8 mouse cellular contexts compared by ENCODE assay signal in the genomic region with DNA sequence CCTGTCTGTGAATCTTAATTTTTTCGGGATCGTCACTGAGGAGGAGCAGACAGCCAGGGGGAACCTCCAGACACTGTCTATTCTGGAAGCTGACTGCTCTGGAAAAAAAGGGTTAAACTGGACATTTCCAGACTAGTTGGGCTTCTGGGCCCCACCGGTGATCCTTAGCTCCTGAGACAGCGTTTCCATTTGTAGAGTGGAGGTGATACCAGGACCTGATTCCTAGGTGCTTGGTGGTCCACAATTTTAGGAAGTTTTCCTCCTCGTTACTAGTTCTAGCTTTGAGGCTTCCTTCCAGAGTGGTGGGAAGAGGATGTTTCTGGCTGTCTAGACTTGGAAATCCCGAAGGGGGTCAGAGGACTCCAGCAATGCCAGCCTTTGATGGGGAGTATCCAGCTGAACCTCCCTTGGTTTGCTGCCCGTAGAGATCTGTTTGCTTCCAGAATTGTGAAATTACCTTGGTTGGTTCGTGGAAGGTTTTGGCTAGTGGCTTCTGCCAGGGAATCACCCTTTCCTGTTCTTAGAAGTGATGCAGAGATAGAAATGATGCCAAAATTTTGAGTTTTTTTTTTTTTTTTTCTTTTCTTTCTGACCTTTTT. TPM values are rescaled to one million over a fixed set of nuclear protein-coding genes. Genes with fewer than 3 reads are reported as not detected.
DNase-seq lines count a peak whose midpoint lies in the region; ATAC-seq and TF ChIP-seq lines count a peak whose summit lies in the region.

No protein-coding gene starts in this region.

- TF ChIP-seq CTCF in liver, adult 2 months (IDR thresholded peaks at IDR 0.05; ENCODE audit: low read depth, low read length) = no peak

- under 1% methylated on average over 8 of the region's 8 CpGs for WGBS in liver, adult 2 months
- 9% methylated on average over 8 of the region's 8 CpGs for WGBS in embryonic facial prominence, embryonic 12.5 days
- 9% methylated on average over 8 of the region's 8 CpGs for WGBS in intestine, embryonic 14.5 days
- 16% methylated on average over 8 of the region's 8 CpGs for whole genome bisulfite sequencing in neural tube, embryonic 13.5 days

- ATAC-seq in embryonic facial prominence, embryonic 12.5 days (ENCODE audit: insufficient number of reproducible peaks, insufficient read depth, low FRiP score, low TSS enrichment) = no peak
- ATAC-seq in intestine, embryonic 14.5 days (replicated peaks; ENCODE audit: low FRiP score, low TSS enrichment, low read depth) = no peak
- ATAC-seq in neural tube, embryonic 13.5 days (ENCODE audit: low read depth) = no peak

- peak overlapping the region; percentile 83 for H3K4me2 ChIP-seq in embryonic facial prominence, embryonic 12.5 days (replicated peaks)
- peak overlapping the region; percentile 92 for H3K4me2 ChIP-seq in intestine, embryonic 14.5 days (ENCODE audit: low read length)
- peak overlapping the region; percentile 89 for H3K4me2 ChIP-seq in neural tube, embryonic 13.5 days

- H3K9me3 ChIP-seq in embryonic facial prominence, embryonic 12.5 days = no peaks in the 10 kb centered on the region
- H3K9me3 ChIP-seq in intestine, embryonic 14.5 days (ENCODE audit: control insufficient read depth, low read length) = no peaks in the 10 kb centered on the region
- H3K9me3 ChIP-seq in neural tube, embryonic 13.5 days = no peaks in the 10 kb centered on the region

- H3K36me3 ChIP-seq in liver, adult 2 months (ENCODE audit: control insufficient read depth, insufficient read depth, low read length) = no peaks in the 10 kb centered on the region
- no peaks in the 10 kb centered on the region for H3K36me3 ChIP-seq in embryonic facial prominence, embryonic 12.5 days
- H3K36me3 ChIP-seq in intestine, embryonic 14.5 days (ENCODE audit: control insufficient read depth, insufficient read depth, low read length) = no peaks in the 10 kb centered on the region
- no peaks in the 10 kb centered on the region for H3K36me3 ChIP-seq in neural tube, embryonic 13.5 days

- peaks cover 17% of the 10 kb centered on the region for H3K4me1 ChIP-seq in liver, adult 2 months (ENCODE audit: control insufficient read depth, insufficient read depth, low read length)
- peaks cover 33% of the 10 kb centered on the region for H3K4me1 ChIP-seq in embryonic facial prominence, embryonic 12.5 days
- peaks cover 26% of the 10 kb centered on the region for H3K4me1 ChIP-seq in intestine, embryonic 14.5 days (replicated peaks; ENCODE audit: control insufficient read depth, insufficient read depth, low read length)
- peaks cover 35% of the 10 kb centered on the region for H3K4me1 ChIP-seq in neural tube, embryonic 13.5 days (replicated peaks)

- DNase-seq in liver, adult 2 months (ENCODE audit: extremely low read depth, low read depth, low spot score) = peak; percentile 88
- no peak for DNase-seq in liver
- DNase-seq in intestine, embryonic 14.5 days (ENCODE audit: low spot score) = no peak
- no peak for DNase-seq in T-cell, adult 2 months (ENCODE audit: low spot score)
- DNase-seq in ovary, postnatal 36 days (ENCODE audit: low spot score) = no peak
- DNase-seq in adrenal gland, postnatal 10 days = no peak

- peak overlapping the region; percentile 94 for H3K27ac ChIP-seq in liver, adult 2 months (replicated peaks; ENCODE audit: insufficient read depth, low read depth, low read length)
- H3K27ac ChIP-seq in embryonic facial prominence, embryonic 12.5 days = peak overlapping the region; percentile 82
- peak overlapping the region; percentile 81; the same call in 1 of the 2 replicates for H3K27ac ChIP-seq in intestine, embryonic 14.5 days (ENCODE audit: low read depth)
- peak overlapping the region; percentile 90 for H3K27ac ChIP-seq in neural tube, embryonic 13.5 days (replicated peaks)

- H3K9ac ChIP-seq in liver, adult 2 months (ENCODE audit: low read depth, low read length) = peak overlapping the region; percentile 98
- H3K9ac ChIP-seq in embryonic facial prominence, embryonic 12.5 days = peak overlapping the region; percentile 97
- H3K9ac ChIP-seq in intestine, embryonic 14.5 days (ENCODE audit: low read length) = peak overlapping the region; percentile 91
- H3K9ac ChIP-seq in neural tube, embryonic 13.5 days = peak overlapping the region; percentile 99

- peaks cover 32% of the 10 kb centered on the region; the same call in 1 of the 2 replicates for H3K79me2 ChIP-seq in liver, adult 2 months (ENCODE audit: control insufficient read depth, insufficient read depth, low read length)

- TF ChIP-seq POLR2A in liver, adult 2 months (IDR thresholded peaks at IDR 0.05; ENCODE audit: extremely low read depth, insufficient read depth, low read length) = no peak

- H3K27me3 ChIP-seq in liver, adult 2 months (ENCODE audit: control insufficient read depth, insufficient read depth, low read length) = no peaks in the 10 kb centered on the region
- no peaks in the 10 kb centered on the region for H3K27me3 ChIP-seq in embryonic facial prominence, embryonic 12.5 days
- H3K27me3 ChIP-seq in intestine, embryonic 14.5 days (replicated peaks; ENCODE audit: control insufficient read depth, insufficient read depth, low read length) = no peaks in the 10 kb centered on the region
- H3K27me3 ChIP-seq in neural tube, embryonic 13.5 days = no peaks in the 10 kb centered on the region

- H3K4me3 ChIP-seq in liver, adult 2 months (ENCODE audit: insufficient read depth, low read depth, low read length) = peak overlapping the region; percentile 94
- H3K4me3 ChIP-seq in embryonic facial prominence, embryonic 12.5 days = peak overlapping the region; percentile 98
- H3K4me3 ChIP-seq in intestine, embryonic 14.5 days (ENCODE audit: low read depth, low read length) = peak overlapping the region; percentile 98
- H3K4me3 ChIP-seq in neural tube, embryonic 13.5 days = peak overlapping the region; percentile 99

RNA-seq across cellular contexts. Expression of a gene that starts 0.9 kb away (rescaled TPM):
- total RNA-seq in liver, adult 2 months (2014; rRNA removed) = 11.1 and 16.0 TPM in 2 replicates
- 67.8 and 106 TPM in 2 replicates for polyA plus RNA-seq in liver, adult 2 months (2012; rRNA removed)
- polyA plus RNA-seq in embryonic facial prominence, embryonic 12.5 days (2016; fragmentation: Nextera tagmentation; extraction: Ambion mirVana) = 23.5 and 25.4 TPM in 2 replicates
- polyA plus RNA-seq in intestine, embryonic 14.5 days (2014; fragmentation: Nextera tagmentation; extraction: Ambion mirVana) = 28.0 and 30.6 TPM in 2 replicates
- polyA plus RNA-seq in neural tube, embryonic 13.5 days (2015; fragmentation: Nextera tagmentation; extraction: Ambion mirVana) = 20.9 and 22.2 TPM in 2 replicates
- 10 to 100 TPM; 38.9 to 42.2 TPM for total RNA-seq in adrenal gland, postnatal 10 days (2021)

RNA-seq across cellular contexts. Expression of a gene that starts 12.1 kb away (rescaled TPM):
- not detected in 2 replicates for total RNA-seq in liver, adult 2 months (2014; rRNA removed)
- not detected in 2 replicates for polyA plus RNA-seq in liver, adult 2 months (2012; rRNA removed)
- 0.35 and 0.76 TPM in 2 replicates for polyA plus RNA-seq in embryonic facial prominence, embryonic 12.5 days (2016; fragmentation: Nextera tagmentation; extraction: Ambion mirVana)
- not detected in 2 replicates for polyA plus RNA-seq in intestine, embryonic 14.5 days (2014; fragmentation: Nextera tagmentation; extraction: Ambion mirVana)
- not detected in 2 replicates for polyA plus RNA-seq in neural tube, embryonic 13.5 days (2015; fragmentation: Nextera tagmentation; extraction: Ambion mirVana)
- total RNA-seq in adrenal gland, postnatal 10 days (2021) = not detected

RNA-seq across cellular contexts. Expression of a gene that starts 19.4 kb away (rescaled TPM):
- 0.09 and 0.13 TPM in 2 replicates for total RNA-seq in liver, adult 2 months (2014; rRNA removed)
- polyA plus RNA-seq in liver, adult 2 months (2012; rRNA removed) = 0.10 TPM in 2 replicates
- polyA plus RNA-seq in embryonic facial prominence, embryonic 12.5 days (2016; fragmentation: Nextera tagmentation; extraction: Ambion mirVana) = 8.4 and 10.5 TPM in 2 replicates
- 7.5 and 7.7 TPM in 2 replicates for polyA plus RNA-seq in intestine, embryonic 14.5 days (2014; fragmentation: Nextera tagmentation; extraction: Ambion mirVana)
- 94.2 and 114 TPM in 2 replicates for polyA plus RNA-seq in neural tube, embryonic 13.5 days (2015; fragmentation: Nextera tagmentation; extraction: Ambion mirVana)
- 10 to 100 TPM in 1 of 2 experiments, 1 to 10 TPM in 1; 5.8 to 11.7 TPM for total RNA-seq in adrenal gland, postnatal 10 days (2021)

RNA-seq across cellular contexts. Expression of a gene that starts 20.2 kb away (rescaled TPM):
- total RNA-seq in liver, adult 2 months (2014; rRNA removed) = 8.8 and 13.6 TPM in 2 replicates
- 24.9 and 31.5 TPM in 2 replicates for polyA plus RNA-seq in liver, adult 2 months (2012; rRNA removed)
- 59.6 and 60.6 TPM in 2 replicates for polyA plus RNA-seq in embryonic facial prominence, embryonic 12.5 days (2016; fragmentation: Nextera tagmentation; extraction: Ambion mirVana)
- 51.7 and 58.2 TPM in 2 replicates for polyA plus RNA-seq in intestine, embryonic 14.5 days (2014; fragmentation: Nextera tagmentation; extraction: Ambion mirVana)
- 35.4 and 42.6 TPM in 2 replicates for polyA plus RNA-seq in neural tube, embryonic 13.5 days (2015; fragmentation: Nextera tagmentation; extraction: Ambion mirVana)
- 10 to 100 TPM; 66.9 to 72.8 TPM for total RNA-seq in adrenal gland, postnatal 10 days (2021)

RNA-seq across cellular contexts. Expression of a gene that starts 25.6 kb away (rescaled TPM):
- total RNA-seq in liver, adult 2 months (2014; rRNA removed) = 32.6 and 38.2 TPM in 2 replicates
- 49.8 and 51.9 TPM in 2 replicates for polyA plus RNA-seq in liver, adult 2 months (2012; rRNA removed)
- 47.9 and 48.0 TPM in 2 replicates for polyA plus RNA-seq in embryonic facial prominence, embryonic 12.5 days (2016; fragmentation: Nextera tagmentation; extraction: Ambion mirVana)
- polyA plus RNA-seq in intestine, embryonic 14.5 days (2014; fragmentation: Nextera tagmentation; extraction: Ambion mirVana) = 48.1 and 48.5 TPM in 2 replicates
- polyA plus RNA-seq in neural tube, embryonic 13.5 days (2015; fragmentation: Nextera tagmentation; extraction: Ambion mirVana) = 34.3 and 39.6 TPM in 2 replicates
- 10 to 100 TPM; 36.0 to 36.8 TPM for total RNA-seq in adrenal gland, postnatal 10 days (2021)
